22 mouse cellular contexts compared by ENCODE assay signal in genomic region chr3:51852692-51853091, GRCm38 (mm10).
DNase-seq lines count a peak whose midpoint lies in the region; ATAC-seq and TF ChIP-seq lines count a peak whose summit lies in the region.
"Had no signal": no experiment of that assay in that cellular context is flagged by ENCODE, and none has a peak within 500 bp of the region (broad histone marks: within the 10 kb centered on the region; RNA-seq: fewer than 3 reads in every experiment).

No protein-coding gene starts in this region.

- no peak for DNase-seq in forebrain, postnatal 0 days
- no peak for DNase-seq in forebrain, embryonic 11.5 days (ENCODE audit: low spot score)
- no peak for DNase-seq in kidney, postnatal 0 days (ENCODE audit: low spot score)
- DNase-seq in kidney, postnatal 10 days = no peak
- no peak for DNase-seq in lung, postnatal 0 days (ENCODE audit: low spot score)
- DNase-seq in lung, postnatal 10 days = no peak
- no peak for DNase-seq in stomach, postnatal 0 days (ENCODE audit: low spot score)
- DNase-seq in retina, embryonic 14.5 days (ENCODE audit: low spot score) = no peak
- DNase-seq: adrenal gland, postnatal 10 days; cerebellum, adult 9-10 months; gastrocnemius, postnatal 36 days; kidney, adult 18-20 months; right cerebral cortex, postnatal 25 days; spleen, adult 18-20 months had no signal

- no peak for ATAC-seq in forebrain, postnatal 0 days
- ATAC-seq in forebrain, embryonic 11.5 days (replicated peaks; ENCODE audit: low FRiP score) = no peak
- no peak for ATAC-seq in kidney, postnatal 0 days (replicated peaks; ENCODE audit: low FRiP score, low read depth)
- no peak for ATAC-seq in lung, postnatal 0 days
- no peak for ATAC-seq in stomach, postnatal 0 days (ENCODE audit: low FRiP score, low TSS enrichment)
- ATAC-seq: CD4-positive, CD25-positive, alpha-beta regulatory T cell, adult 4 months; forebrain, embryonic 15.5 days had no signal

- peak; percentile 24; the same call in 1 of the 2 replicates for TF ChIP-seq CTCF in forebrain, postnatal 0 days (IDR thresholded peaks at IDR 0.05; ENCODE audit: low read depth)
- TF ChIP-seq CTCF in kidney, postnatal 0 days (IDR thresholded peaks at IDR 0.05; ENCODE audit: low read depth) = peak; percentile 31; the same call in 1 of the 2 replicates
- peak; percentile 32 for TF ChIP-seq CTCF in lung, postnatal 0 days (IDR thresholded peaks at IDR 0.05)
- peak; percentile 35; the same call in 1 of the 2 replicates for TF ChIP-seq CTCF in stomach, postnatal 0 days (IDR thresholded peaks at IDR 0.05; ENCODE audit: low read depth)

- H3K9me3 ChIP-seq in forebrain, postnatal 0 days (ENCODE audit: low read length) = no peaks in the 10 kb centered on the region
- no peaks in the 10 kb centered on the region for H3K9me3 ChIP-seq in forebrain, embryonic 11.5 days (ENCODE audit: control insufficient read depth, low read length)
- H3K9me3 ChIP-seq in kidney, postnatal 0 days (replicated peaks; ENCODE audit: low read length) = no peaks in the 10 kb centered on the region
- no peaks in the 10 kb centered on the region for H3K9me3 ChIP-seq in lung, postnatal 0 days (ENCODE audit: low read length)
- no peaks in the 10 kb centered on the region for H3K9me3 ChIP-seq in stomach, postnatal 0 days (ENCODE audit: control insufficient read depth, low read length)
- H3K9me3 ChIP-seq: embryonic facial prominence, embryonic 15.5 days; forebrain, embryonic 15.5 days; G1E; heart, embryonic 15.5 days; hindbrain, embryonic 10.5 days; limb, embryonic 10.5 days; midbrain, embryonic 12.5 days had no signal

- no peak overlapping the region for H3K4me3 ChIP-seq in forebrain, postnatal 0 days (ENCODE audit: low read depth, low read length)
- no peak overlapping the region for H3K4me3 ChIP-seq in forebrain, embryonic 11.5 days (ENCODE audit: low read depth, low read length)
- no peak overlapping the region for H3K4me3 ChIP-seq in kidney, postnatal 0 days (replicated peaks; ENCODE audit: low read depth, low read length)
- no peak overlapping the region for H3K4me3 ChIP-seq in lung, postnatal 0 days (ENCODE audit: low read depth, low read length)
- no peak overlapping the region for H3K4me3 ChIP-seq in stomach, postnatal 0 days (ENCODE audit: low read depth, low read length)
- H3K4me3 ChIP-seq: embryonic facial prominence, embryonic 15.5 days; forebrain, embryonic 15.5 days; heart, embryonic 15.5 days; hindbrain, embryonic 10.5 days; limb, embryonic 10.5 days; midbrain, embryonic 12.5 days had no signal

- no peak overlapping the region for H3K9ac ChIP-seq in forebrain, postnatal 0 days
- H3K9ac ChIP-seq in forebrain, embryonic 11.5 days (ENCODE audit: low read length) = no peak overlapping the region
- no peak overlapping the region for H3K9ac ChIP-seq in kidney, postnatal 0 days (ENCODE audit: low read depth, low read length)
- no peak overlapping the region for H3K9ac ChIP-seq in lung, postnatal 0 days (replicated peaks; ENCODE audit: low read depth)
- no peak overlapping the region for H3K9ac ChIP-seq in stomach, postnatal 0 days (ENCODE audit: low read length)
- H3K9ac ChIP-seq: embryonic facial prominence, embryonic 15.5 days; forebrain, embryonic 15.5 days; heart, embryonic 15.5 days; midbrain, embryonic 12.5 days had no signal

- 81% methylated on average over 3 of the region's 3 CpGs for WGBS in forebrain, postnatal 0 days
- 76% methylated on average over 3 of the region's 3 CpGs for WGBS in forebrain, embryonic 11.5 days
- WGBS in kidney, postnatal 0 days = 87% methylated on average over 3 of the region's 3 CpGs
- WGBS in lung, postnatal 0 days = 81% methylated on average over 3 of the region's 3 CpGs
- WGBS in stomach, postnatal 0 days = 78% methylated on average over 3 of the region's 3 CpGs

- H3K4me2 ChIP-seq in forebrain, postnatal 0 days (ENCODE audit: low read depth) = no peak overlapping the region
- H3K4me2 ChIP-seq in forebrain, embryonic 11.5 days (ENCODE audit: low read depth, low read length, severe bottlenecking) = no peak overlapping the region
- no peak overlapping the region for H3K4me2 ChIP-seq in kidney, postnatal 0 days (ENCODE audit: low read length)
- H3K4me2 ChIP-seq in lung, postnatal 0 days (replicated peaks; ENCODE audit: low read depth, low read length) = no peak overlapping the region
- H3K4me2 ChIP-seq in stomach, postnatal 0 days (replicated peaks; ENCODE audit: low read depth) = no peak overlapping the region
- H3K4me2 ChIP-seq: embryonic facial prominence, embryonic 15.5 days; forebrain, embryonic 15.5 days; heart, embryonic 15.5 days; midbrain, embryonic 12.5 days had no signal

- H3K4me1 ChIP-seq in forebrain, postnatal 0 days (ENCODE audit: insufficient read depth) = no peaks in the 10 kb centered on the region
- H3K4me1 ChIP-seq in forebrain, embryonic 11.5 days (replicated peaks; ENCODE audit: control insufficient read depth, insufficient read depth, low read length) = no peaks in the 10 kb centered on the region
- no peaks in the 10 kb centered on the region for H3K4me1 ChIP-seq in kidney, postnatal 0 days (replicated peaks; ENCODE audit: insufficient read depth, low read length)
- H3K4me1 ChIP-seq in lung, postnatal 0 days (ENCODE audit: insufficient read depth, low read depth, low read length) = no peaks in the 10 kb centered on the region
- no peaks in the 10 kb centered on the region for H3K4me1 ChIP-seq in stomach, postnatal 0 days (replicated peaks; ENCODE audit: control insufficient read depth, insufficient read depth)
- H3K4me1 ChIP-seq: midbrain, embryonic 12.5 days had no signal

- no peak for TF ChIP-seq EP300 in lung, postnatal 0 days (IDR thresholded peaks at IDR 0.05)
- no peak for TF ChIP-seq EP300 in stomach, postnatal 0 days (optimal IDR thresholded peaks at IDR 0.05)

- H3K36me3 ChIP-seq in forebrain, postnatal 0 days (ENCODE audit: insufficient read depth) = no peaks in the 10 kb centered on the region
- no peaks in the 10 kb centered on the region; the same call in 1 of the 2 replicates for H3K36me3 ChIP-seq in forebrain, embryonic 11.5 days (ENCODE audit: control insufficient read depth, insufficient read depth, low read length)
- 0 out of 2 replicates have a peak, but pooled peaks cover 6% of the 10 kb centered on the region for H3K36me3 ChIP-seq in kidney, postnatal 0 days (ENCODE audit: insufficient read depth, low read length)
- no peaks in the 10 kb centered on the region for H3K36me3 ChIP-seq in lung, postnatal 0 days (ENCODE audit: insufficient read depth, low read length)
- no peaks in the 10 kb centered on the region for H3K36me3 ChIP-seq in stomach, postnatal 0 days (ENCODE audit: control insufficient read depth, insufficient read depth, low read length)
- H3K36me3 ChIP-seq: embryonic facial prominence, embryonic 15.5 days; forebrain, embryonic 15.5 days; G1E; heart, embryonic 15.5 days had no signal

- H3K27me3 ChIP-seq in forebrain, postnatal 0 days (ENCODE audit: insufficient read depth, low read length) = no peaks in the 10 kb centered on the region
- no peaks in the 10 kb centered on the region for H3K27me3 ChIP-seq in forebrain, embryonic 11.5 days (ENCODE audit: control insufficient read depth, insufficient read depth, low read length)
- H3K27me3 ChIP-seq in kidney, postnatal 0 days (ENCODE audit: insufficient read depth, low read length) = no peaks in the 10 kb centered on the region
- H3K27me3 ChIP-seq in lung, postnatal 0 days (replicated peaks; ENCODE audit: insufficient read depth, low read length) = no peaks in the 10 kb centered on the region
- no peaks in the 10 kb centered on the region for H3K27me3 ChIP-seq in stomach, postnatal 0 days (ENCODE audit: control insufficient read depth, insufficient read depth, low read length)
- H3K27me3 ChIP-seq: embryonic facial prominence, embryonic 15.5 days; forebrain, embryonic 15.5 days; heart, embryonic 15.5 days; midbrain, embryonic 12.5 days had no signal

- no peak overlapping the region for H3K27ac ChIP-seq in forebrain, postnatal 0 days (ENCODE audit: low read depth, low read length)
- H3K27ac ChIP-seq in forebrain, embryonic 11.5 days (ENCODE audit: low read depth, low read length) = no peak overlapping the region
- H3K27ac ChIP-seq in kidney, postnatal 0 days = no peak overlapping the region
- no peak overlapping the region for H3K27ac ChIP-seq in lung, postnatal 0 days (ENCODE audit: low read length)
- H3K27ac ChIP-seq in stomach, postnatal 0 days (replicated peaks) = no peak overlapping the region
- H3K27ac ChIP-seq: embryonic facial prominence, embryonic 15.5 days; forebrain, embryonic 15.5 days; heart, embryonic 15.5 days; hindbrain, embryonic 10.5 days; limb, embryonic 10.5 days had no signal
